Mouse (Mus musculus): ENCODE measurements at regions not wholly inside any gene's neighbourhood (a gene's known extent, or its start where the extent isn't known, plus 50 kb on each side); places are given as distances from the start of the nearest gene placed in this dataset.

- DNase-seq (ENCODE audit: low spot score in 2 of 2), result no peak
Observed at GRCm38 (mm10) chr4:80442711-80443110, 391.2 kb upstream of the Tyrp1 start.

- no peak for DNase-seq (ENCODE audit: low spot score in 2 of 2)
Observed at GRCm38 (mm10) chr4:80463615-80464014, 370.3 kb upstream of the Tyrp1 start.

DNA sequence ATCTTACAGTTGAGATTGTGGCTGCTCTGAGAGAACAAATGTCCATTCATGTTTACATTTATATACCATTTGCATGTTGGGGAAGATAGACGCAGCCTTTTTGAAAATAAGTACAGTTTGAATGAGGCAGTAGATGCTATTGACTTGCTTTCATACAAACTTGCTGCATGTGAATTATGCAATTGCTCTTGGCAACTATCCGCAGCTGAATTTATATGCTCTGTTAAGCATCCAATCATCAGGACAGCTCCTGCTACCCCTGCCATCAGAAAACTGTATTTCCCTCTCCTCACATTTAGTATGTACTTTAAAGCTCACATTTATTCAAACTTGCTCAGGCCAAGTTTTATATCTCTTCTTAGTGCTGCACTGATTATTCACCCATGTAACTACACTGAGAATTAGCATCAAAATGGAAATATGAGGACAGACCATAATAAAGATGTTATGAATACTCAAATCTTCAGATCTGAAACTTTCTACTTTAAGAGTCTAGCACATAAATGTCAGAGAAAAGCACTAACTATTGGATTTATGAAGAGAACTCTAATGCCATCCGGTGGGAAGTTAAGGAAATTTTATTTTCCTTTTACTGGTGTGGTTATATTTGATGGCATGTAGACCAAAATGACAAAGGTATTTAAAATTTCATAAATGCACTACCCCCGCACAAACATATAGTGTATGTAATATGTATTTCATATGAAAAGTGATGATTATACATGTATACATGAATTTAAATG is 358.0 kb upstream of the Tyrp1 start:
- DNase-seq (ENCODE audit: low spot score in 2 of 2), result no peak

DNA sequence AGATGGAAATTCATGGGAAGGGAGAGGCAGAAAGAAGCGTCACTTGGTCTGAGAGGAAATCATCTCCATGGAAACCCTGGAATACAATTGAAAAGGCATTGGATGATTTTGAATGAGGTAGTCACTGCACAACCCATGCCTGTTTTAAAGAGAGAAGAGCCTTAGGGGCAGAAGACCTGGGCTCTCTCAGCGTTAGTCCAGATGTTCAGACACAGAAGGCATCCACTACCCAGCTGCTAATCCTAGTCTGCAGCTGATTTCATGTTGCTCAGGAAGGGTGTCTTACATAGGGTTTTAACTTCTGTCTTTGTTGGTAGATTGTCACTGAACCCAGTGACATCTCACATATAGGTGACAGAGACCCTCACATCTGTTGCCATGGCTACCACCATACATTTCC is 318.8 kb upstream of the Tyrp1 start:
- no peak for DNase-seq (ENCODE audit: low spot score in 2 of 2)

DNA sequence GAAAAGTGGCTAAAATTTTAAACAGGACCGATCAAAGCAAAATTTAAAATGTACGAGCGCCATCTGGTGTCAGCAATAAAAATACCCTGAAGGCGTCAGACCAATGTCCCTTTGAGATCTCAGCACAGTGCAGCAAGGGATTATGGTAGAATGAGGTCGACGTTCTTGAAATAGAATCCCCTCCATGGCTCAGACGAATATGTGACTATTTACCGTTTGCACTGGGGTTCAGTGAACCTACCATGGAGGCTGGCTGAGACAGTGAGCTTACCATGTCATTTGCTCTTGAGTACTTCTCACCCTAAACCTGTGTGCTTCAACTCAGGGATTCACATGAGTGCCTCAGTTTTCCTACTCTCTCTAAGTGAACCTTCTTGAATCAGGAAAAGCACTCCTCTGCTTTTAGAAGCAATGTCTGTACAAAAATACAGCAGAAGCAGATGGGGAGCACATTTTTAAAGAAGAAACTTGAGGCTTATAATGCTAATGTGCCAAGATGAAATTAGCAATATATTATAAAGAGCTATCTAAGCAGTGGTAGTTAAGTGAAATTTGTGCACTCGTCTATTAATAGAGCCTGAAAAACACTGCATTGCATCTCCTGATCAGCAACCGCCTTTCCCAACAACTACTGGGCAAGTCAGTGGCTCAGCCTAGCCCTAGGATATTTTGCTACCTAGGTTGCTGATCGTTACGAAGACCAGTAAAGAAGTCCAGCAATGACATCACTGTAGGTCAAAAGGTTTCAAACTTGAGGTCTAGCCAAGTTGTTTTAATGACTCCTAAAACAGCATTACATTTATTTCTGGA is 316.2 kb upstream of the Tyrp1 start:
- peak; percentile 16 to 24 for DNase-seq (ENCODE audit: low spot score in 2 of 2)

- no peak for DNase-seq (ENCODE audit: low spot score in 2 of 2)
Observed at GRCm38 (mm10) chr4:80518589-80518988, 315.3 kb upstream of the Tyrp1 start.

- no peak for DNase-seq (ENCODE audit: low spot score in 2 of 2)
Observed at GRCm38 (mm10) chr4:80539854-80540253, 294.1 kb upstream of the Tyrp1 start.

GRCm38 (mm10) chr4:80545086-80545485 is 288.8 kb upstream of the Tyrp1 start:
- DNase-seq (ENCODE audit: low spot score in 2 of 2), result no peak

DNA sequence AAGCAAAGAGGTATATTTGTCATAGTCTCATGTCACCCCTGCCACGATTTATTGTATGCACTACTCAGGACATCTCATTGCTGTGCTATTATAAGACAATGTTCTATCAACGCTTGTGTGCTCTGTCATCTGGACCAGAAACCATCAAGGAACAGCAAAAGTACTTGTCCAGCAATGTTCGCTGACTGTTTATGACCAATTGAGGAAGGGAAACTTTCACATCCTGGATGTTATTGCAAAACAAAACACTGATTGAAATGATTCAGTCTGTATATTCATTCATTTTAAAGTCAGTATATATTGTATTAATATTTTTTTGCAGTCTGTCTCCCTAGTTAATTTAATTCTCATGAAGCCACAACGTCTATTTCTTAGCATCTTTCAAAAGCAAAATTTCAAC is 244.5 kb upstream of the Tyrp1 start:
- DNase-seq (ENCODE audit: low spot score in 2 of 2), result no peak

GRCm38 (mm10) chr4:80628271-80628670 is 205.7 kb upstream of the Tyrp1 start:
- DNase-seq (ENCODE audit: low spot score in 2 of 2), result no peak

- no peak for DNase-seq (ENCODE audit: low spot score in 2 of 2)
Observed at GRCm38 (mm10) chr4:80629251-80629650, 204.7 kb upstream of the Tyrp1 start.

GRCm38 (mm10) chr4:80630260-80630659 is 203.7 kb upstream of the Tyrp1 start:
- DNase-seq (ENCODE audit: low spot score in 2 of 2), result no peak

GRCm38 (mm10) chr4:80631041-80631440 is 202.9 kb upstream of the Tyrp1 start:
- DNase-seq (ENCODE audit: low spot score in 2 of 2), result no peak

GRCm38 (mm10) chr4:80631441-80631840 is 202.5 kb upstream of the Tyrp1 start:
- DNase-seq (ENCODE audit: low spot score in 2 of 2), result no peak

GRCm38 (mm10) chr4:80638381-80638780 is 195.5 kb upstream of the Tyrp1 start:
- no peak for DNase-seq (ENCODE audit: low spot score in 2 of 2)
